Mouse (Mus musculus) bone marrow macrophage, adult 2 months (primary cell): Measurements from ENCODE around the gene Sdccag8. TPM values are rescaled to one million over a fixed set of nuclear protein-coding genes. Genes with fewer than 3 reads are reported as not detected.

Source experiments
- H3K27ac ChIP-seq: 2 replicates; pipeline ENCODE4 v1.5.1; 2012; ENCODE audit warnings: low read depth, low read length; ENCODE audit not compliant: insufficient read depth
- H3K4me1 ChIP-seq: 2 replicates; pipeline ENCODE4 v1.6.1; 2012; ENCODE audit warnings: low read length; ENCODE audit not compliant: control insufficient read depth, insufficient read depth
- H3K4me3 ChIP-seq: 2 replicates; pipeline ENCODE4 v1.5.1; 2012; ENCODE audit warnings: mild to moderate bottlenecking, low read length, moderate library complexity; ENCODE audit not compliant: insufficient read depth
- CTCF ChIP-seq: IDR thresholded peaks from 2 replicates; pipeline ENCODE4 v1.5.1; 2012; ENCODE audit warnings: low read depth, mild to moderate bottlenecking, low read length, moderate library complexity
- POLR2A ChIP-seq: IDR thresholded peaks from 2 replicates; pipeline ENCODE4 v1.6.1; 2012; ENCODE audit warnings: mild to moderate bottlenecking, low read depth, low read length, borderline replicate concordance
- polyA plus RNA-seq: library from polyadenylated mRNA; stranded (reverse); fragments of >200 nt; gene quantifications from 2 replicates; pipeline ENCODE4 v1.2.4, GENCODE M21; 2012; ENCODE audit not compliant: missing spikeins, insufficient read depth, insufficient read length

Gene Sdccag8
- polyA plus RNA-seq, 1 experiment = 26.0 TPM

DNA sequence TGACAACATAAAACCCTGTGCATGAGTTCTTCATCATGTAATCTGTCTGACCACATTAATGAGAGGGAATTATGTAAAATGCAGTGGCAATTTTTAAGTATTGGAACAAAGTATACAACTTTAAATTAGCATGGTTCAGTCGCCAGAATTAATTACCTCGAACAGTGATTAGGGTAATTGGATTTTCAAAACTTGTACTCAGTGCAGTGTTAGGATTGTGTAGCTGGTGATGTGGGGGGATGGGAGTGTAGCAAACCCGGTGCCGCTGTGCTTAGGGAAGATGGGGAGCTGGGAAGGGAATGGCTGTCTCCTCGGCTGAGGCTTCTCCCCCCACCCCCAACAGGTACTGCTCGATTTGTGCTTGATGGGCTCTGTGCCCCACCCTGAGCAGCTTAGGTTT is 188.5 kb downstream of the Sdccag8 start:
- Histone ChIP-seq H3K27ac (no peak overlapping the region), H3K4me3 (no peak overlapping the region), H3K4me1 (peaks cover 5% of the 10 kb centered on the region)
- no peak for TF ChIP-seq POLR2A
- no peak for TF ChIP-seq CTCF

DNA sequence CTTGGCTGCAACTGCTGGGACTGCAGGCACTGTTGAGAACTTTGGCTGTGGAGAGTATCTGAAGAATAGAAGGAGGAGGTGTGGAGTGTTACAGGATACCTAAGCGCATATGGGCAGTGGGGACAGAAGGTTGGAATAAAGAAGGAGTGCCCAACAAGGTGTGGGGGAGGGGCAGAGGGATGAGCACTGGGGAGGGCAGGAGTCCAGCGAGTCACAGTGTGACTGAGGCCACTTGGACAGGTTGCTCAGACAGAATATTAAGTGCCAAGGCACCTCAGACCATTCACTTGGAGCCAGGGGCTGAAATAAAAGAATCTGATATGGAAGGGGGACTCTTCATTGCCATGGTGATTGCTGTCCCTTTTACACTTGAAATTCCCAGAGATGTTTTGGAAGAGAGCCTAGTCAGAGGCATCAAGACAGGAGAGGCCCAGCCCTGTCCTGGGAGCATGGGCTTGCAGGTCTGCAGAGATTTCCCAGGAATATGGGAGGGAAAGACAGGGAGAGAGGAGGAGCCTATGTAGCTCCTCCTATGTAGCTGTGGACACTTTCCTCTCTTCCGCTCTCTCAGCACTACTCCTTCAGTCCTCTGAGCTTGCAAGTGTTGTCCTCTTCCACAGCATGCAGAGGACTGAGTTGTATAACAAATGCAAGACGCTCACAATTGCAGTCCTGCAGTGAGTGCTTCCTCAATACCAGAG is 189.7 kb downstream of the Sdccag8 start:
- no peak for TF ChIP-seq POLR2A
- TF ChIP-seq CTCF = no peak
- H3K4me1 ChIP-seq = peaks cover 5% of the 10 kb centered on the region
- H3K27ac ChIP-seq = no peak overlapping the region
- no peak overlapping the region for H3K4me3 ChIP-seq

DNA sequence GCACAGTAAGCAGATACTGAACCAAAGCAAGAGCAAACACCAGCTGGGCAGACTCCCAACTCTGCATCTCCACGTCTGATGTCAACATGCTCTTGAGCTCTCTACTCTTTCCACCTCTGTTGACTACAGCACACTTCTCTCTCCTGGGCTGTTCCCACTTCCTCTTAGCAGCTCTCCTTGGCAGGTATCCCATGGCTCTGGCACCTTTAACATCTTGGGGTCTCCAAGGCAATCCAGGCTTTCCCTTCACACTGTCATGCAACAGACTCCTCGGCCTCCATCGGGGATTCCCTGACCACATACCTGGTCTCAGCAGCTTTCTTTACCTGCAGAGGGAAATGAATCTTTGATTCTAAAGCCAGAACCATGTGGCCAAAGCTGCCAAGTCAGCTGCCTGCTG is 192.9 kb downstream of the Sdccag8 start:
- Histone ChIP-seq H3K4me1 (peaks cover 10% of the 10 kb centered on the region), H3K4me3 (no peak overlapping the region), H3K27ac (no peak overlapping the region)
- TF ChIP-seq CTCF = no peak
- no peak for TF ChIP-seq POLR2A

DNA sequence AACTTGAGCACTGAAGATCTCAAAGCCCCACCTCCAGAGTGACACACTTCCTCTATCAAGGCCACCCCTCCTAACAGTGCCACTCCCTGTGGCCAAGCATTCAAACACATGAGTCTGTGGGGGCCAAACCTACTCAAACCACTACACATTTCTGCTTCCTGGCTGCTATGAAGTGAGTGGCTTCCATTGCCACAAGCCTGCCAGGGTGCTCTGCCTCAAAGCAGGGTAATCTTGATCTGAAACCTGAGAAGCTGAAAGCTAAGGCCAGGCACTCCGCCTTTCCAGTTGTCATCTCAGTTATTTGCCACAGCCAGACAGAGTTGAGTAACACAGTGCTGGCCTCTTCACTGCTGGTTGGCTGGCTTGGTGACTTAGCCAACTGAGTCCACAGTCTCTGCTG is 194.3 kb downstream of the Sdccag8 start:
- Histone ChIP-seq H3K27ac (no peak overlapping the region), H3K4me3 (no peak overlapping the region), H3K4me1 (peaks cover 10% of the 10 kb centered on the region)
- TF ChIP-seq POLR2A (no peak), CTCF (no peak)

DNA sequence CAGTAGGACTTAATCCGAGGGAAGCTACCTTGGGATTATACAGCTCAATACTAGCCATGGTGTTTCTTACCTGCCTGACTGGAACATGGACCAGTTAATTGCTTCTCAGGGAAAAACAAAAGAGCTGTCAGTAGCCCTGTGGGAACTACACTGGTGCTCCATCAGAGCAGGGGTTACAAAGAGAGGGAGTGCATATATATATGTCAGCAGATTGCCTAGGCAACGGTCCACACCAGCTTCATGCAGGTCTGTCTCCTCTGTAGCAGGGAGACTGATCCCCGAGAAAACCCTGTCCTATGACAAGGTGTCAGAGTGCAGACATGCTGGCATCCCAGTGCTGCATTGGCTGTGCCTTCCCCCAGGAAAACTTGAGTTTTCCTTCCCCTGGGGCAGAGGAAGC is 195.6 kb downstream of the Sdccag8 start:
- Histone ChIP-seq H3K4me3 (no peak overlapping the region), H3K4me1 (peaks cover 21% of the 10 kb centered on the region), H3K27ac (no peak overlapping the region)
- TF ChIP-seq POLR2A (no peak), CTCF (no peak)

DNA sequence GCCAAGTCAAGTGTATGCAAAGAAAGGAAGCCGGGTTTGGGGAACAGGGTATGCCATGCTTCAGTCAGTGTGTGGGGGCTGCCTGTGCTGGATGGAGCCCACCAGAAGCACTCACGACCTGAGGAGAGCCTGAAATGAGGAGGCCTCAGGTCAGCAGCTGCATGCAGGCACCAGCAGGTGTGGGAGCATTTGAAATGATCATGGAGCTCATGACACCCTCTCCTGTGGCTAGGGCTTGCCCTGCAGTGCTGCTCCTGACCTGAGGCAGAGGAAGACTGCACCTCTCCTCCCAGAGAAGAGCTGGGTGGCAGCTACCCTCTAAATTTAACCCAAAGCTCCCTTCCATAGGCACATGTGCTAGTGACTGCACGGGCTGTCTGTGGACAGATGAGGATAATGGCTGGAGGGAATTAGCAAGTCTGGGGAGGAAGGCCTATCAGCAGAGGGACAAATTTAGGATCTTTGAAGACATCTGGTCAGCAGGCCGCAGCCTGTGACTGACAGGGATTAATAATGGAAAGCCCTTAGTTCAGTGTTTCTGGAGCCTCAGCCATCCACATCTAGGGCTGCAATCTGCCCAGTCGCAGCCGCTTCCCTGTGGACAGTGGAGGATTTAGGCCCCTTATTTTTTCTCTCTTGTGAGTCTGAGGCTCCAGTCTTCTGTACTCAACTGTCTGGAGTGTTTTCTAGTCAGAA is 196.3 kb downstream of the Sdccag8 start:
- no peak overlapping the region for H3K27ac ChIP-seq
- no peak overlapping the region for H3K4me3 ChIP-seq
- peaks cover 26% of the 10 kb centered on the region for H3K4me1 ChIP-seq
- no peak for TF ChIP-seq POLR2A
- no peak for TF ChIP-seq CTCF

DNA sequence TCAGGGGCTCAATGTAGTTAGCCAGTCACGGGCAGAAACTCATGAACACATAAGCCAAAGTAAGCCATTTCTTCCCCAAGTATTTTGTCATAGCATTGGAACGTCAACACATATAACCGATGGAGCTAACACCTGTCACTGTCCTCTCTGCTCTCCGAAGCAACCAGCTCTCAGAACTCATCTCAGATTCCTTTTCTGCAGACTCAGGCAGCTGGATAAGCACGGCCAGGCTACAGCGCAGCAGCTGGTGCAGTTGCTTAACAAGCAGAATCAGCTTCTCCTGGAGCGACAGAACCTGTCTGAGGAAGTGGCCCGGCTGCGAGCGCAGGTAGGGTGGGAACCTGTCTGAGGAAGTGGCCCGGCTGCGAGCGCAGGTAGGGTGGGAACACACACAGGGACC is 197.2 kb downstream of the Sdccag8 start:
- Histone ChIP-seq H3K27ac (no peak overlapping the region), H3K4me1 (peaks cover 33% of the 10 kb centered on the region), H3K4me3 (no peak overlapping the region)
- no peak for TF ChIP-seq POLR2A
- no peak for TF ChIP-seq CTCF

DNA sequence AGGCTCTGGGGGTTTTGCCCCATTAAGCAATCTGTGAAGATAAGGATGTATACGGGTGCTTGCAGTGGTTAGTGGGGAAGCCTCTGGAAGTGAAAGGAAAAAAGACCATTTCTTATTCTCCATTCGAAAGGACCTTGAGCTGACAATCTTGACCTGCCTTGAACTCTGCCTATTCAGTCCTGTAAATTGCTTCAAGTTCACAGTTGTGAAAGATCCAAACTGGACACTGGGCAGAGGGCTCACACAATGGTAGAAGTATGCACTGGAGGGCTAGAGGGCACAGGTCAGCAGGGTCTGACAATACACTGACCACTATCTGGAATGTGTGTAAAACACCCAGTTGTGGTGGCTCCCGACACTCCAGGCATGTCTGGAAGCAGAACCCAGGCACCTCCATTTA is 198.3 kb downstream of the Sdccag8 start:
- H3K4me3 ChIP-seq = no peak overlapping the region
- H3K4me1 ChIP-seq = peaks cover 35% of the 10 kb centered on the region
- H3K27ac ChIP-seq = no peak overlapping the region
- no peak for TF ChIP-seq CTCF
- no peak for TF ChIP-seq POLR2A

DNA sequence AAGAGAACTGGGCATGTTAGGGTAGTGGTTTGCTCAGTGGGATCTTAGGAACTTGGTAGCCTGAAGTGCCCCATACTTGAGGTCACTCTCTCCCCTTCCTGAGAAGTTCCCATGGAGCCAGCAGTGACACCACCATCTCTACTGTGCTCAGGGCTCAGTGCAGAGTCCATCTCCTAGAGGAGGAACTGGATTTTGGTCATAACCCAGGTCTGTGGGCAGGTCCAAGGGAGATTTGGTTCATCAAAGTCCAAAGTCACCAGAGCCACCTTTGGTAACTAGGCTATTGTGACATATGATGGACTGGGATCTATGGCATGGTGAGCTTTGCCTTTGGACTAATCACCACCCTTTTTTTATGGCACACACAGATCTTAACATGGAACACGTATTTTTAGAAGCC is 198.9 kb downstream of the Sdccag8 start:
- TF ChIP-seq CTCF = no peak
- TF ChIP-seq POLR2A = no peak
- no peak overlapping the region for H3K4me3 ChIP-seq
- H3K4me1 ChIP-seq = peaks cover 36% of the 10 kb centered on the region
- no peak overlapping the region for H3K27ac ChIP-seq

DNA sequence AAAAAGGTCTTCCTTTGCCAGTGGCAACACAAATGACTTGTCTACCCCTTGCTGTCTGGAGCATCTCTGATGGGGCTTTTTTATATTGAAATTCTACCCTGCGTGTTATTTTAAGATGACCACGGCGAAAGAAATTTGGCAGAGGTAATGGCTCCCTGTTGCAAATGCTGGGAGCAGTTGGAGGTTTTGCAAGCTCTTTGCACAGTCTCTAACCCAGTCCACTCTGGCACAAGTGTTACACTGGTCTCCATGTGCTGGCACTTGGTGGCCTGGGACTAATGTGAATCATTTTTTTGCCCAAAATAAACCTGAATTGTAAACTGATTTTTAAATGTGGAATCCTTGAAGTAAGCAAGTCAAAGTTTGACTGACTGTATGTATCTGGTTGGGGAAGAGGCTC is 199.3 kb downstream of the Sdccag8 start:
- Histone ChIP-seq H3K4me1 (peaks cover 38% of the 10 kb centered on the region), H3K4me3 (no peak overlapping the region), H3K27ac (no peak overlapping the region)
- no peak for TF ChIP-seq POLR2A

DNA sequence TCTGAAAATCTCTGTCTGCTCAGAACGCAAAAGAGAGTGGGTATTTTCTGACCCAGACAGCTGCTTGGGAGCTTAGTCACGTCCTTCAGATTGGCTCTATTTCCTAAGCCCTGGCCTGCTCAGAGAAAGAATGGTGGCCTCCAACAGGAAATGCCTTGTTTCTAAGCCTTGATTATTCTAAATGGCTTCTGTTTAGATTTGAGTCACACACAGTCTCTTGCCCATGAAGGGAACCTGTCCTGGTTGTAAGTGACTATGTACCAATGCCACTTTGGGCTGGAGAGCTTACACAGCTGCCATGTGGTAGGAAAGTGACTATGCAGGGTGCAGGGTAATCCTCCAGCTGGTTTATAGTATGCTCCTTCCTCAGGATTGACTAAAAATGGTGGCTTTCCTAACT is 199.9 kb downstream of the Sdccag8 start:
- H3K4me3 ChIP-seq = no peak overlapping the region
- TF ChIP-seq CTCF (no peak), POLR2A (no peak)
- H3K27ac ChIP-seq = no peak overlapping the region
- peaks cover 38% of the 10 kb centered on the region for H3K4me1 ChIP-seq
